In genomic region chr3:136168071-136168470, GRCm38 (mm10) we compare ENCODE assay signal across 23 mouse cellular contexts.
DNase-seq lines count a peak whose midpoint lies in the region; ATAC-seq and TF ChIP-seq lines count a peak whose summit lies in the region.
"Had no signal": no experiment of that assay in that cellular context is flagged by ENCODE, and none has a peak within 500 bp of the region (broad histone marks: within the 10 kb centered on the region; RNA-seq: fewer than 3 reads in every experiment).

No protein-coding gene starts in this region.

- no peak for TF ChIP-seq CTCF in embryonic fibroblast, embryonic 13.5 days (IDR thresholded peaks at IDR 0.05; ENCODE audit: borderline replicate concordance, insufficient read depth, low read length)

- H3K4me3 ChIP-seq in embryonic facial prominence, embryonic 14.5 days (ENCODE audit: low read depth, low read length), result no peak overlapping the region
- no peak overlapping the region for H3K4me3 ChIP-seq in embryonic facial prominence, embryonic 10.5 days
- H3K4me3 ChIP-seq in kidney, embryonic 15.5 days (replicated peaks), result no peak overlapping the region
- H3K4me3 ChIP-seq in embryonic fibroblast, embryonic 13.5 days (ENCODE audit: insufficient read depth, low read length), result no peak overlapping the region
- H3K4me3 ChIP-seq: embryonic facial prominence, embryonic 15.5 days; forebrain, embryonic 12.5 days; gastrocnemius, adult 2 months; heart, embryonic 12.5 days had no signal

- no peak for ATAC-seq in embryonic facial prominence, embryonic 14.5 days (ENCODE audit: low read depth)
- peak; percentile 56; the same call in 1 of the 2 replicates for ATAC-seq in kidney, embryonic 15.5 days (replicated peaks; ENCODE audit: low FRiP score)
- ATAC-seq: forebrain, postnatal 0 days; hindbrain, embryonic 16.5 days; inflammation-experienced regulatory T-cells, adult 6 months; intestine, postnatal 0 days had no signal

- no peak for TF ChIP-seq POLR2A in embryonic fibroblast, embryonic 13.5 days (IDR thresholded peaks at IDR 0.05; ENCODE audit: low read depth, low read length)

- H3K27me3 ChIP-seq in embryonic facial prominence, embryonic 14.5 days (replicated peaks; ENCODE audit: control insufficient read depth, insufficient read depth, low read length), result no peaks in the 10 kb centered on the region
- H3K27me3 ChIP-seq in embryonic facial prominence, embryonic 10.5 days (replicated peaks; ENCODE audit: low read depth, poor library complexity, severe bottlenecking), result no peaks in the 10 kb centered on the region
- no peaks in the 10 kb centered on the region for H3K27me3 ChIP-seq in kidney, embryonic 15.5 days
- H3K27me3 ChIP-seq: CH12.LX; embryonic facial prominence, embryonic 15.5 days; forebrain, embryonic 12.5 days; heart, embryonic 12.5 days had no signal

- H3K36me3 ChIP-seq in embryonic facial prominence, embryonic 14.5 days (ENCODE audit: control insufficient read depth, insufficient read depth, low read length), result no peaks in the 10 kb centered on the region
- no peaks in the 10 kb centered on the region for H3K36me3 ChIP-seq in embryonic facial prominence, embryonic 10.5 days (replicated peaks)
- no peaks in the 10 kb centered on the region for H3K36me3 ChIP-seq in kidney, embryonic 15.5 days
- H3K36me3 ChIP-seq: embryonic facial prominence, embryonic 15.5 days; forebrain, embryonic 12.5 days; heart, embryonic 12.5 days had no signal

- 43% methylated on average over 4 of the region's 4 CpGs for WGBS in embryonic facial prominence, embryonic 14.5 days
- WGBS in embryonic facial prominence, embryonic 10.5 days, result 61% methylated on average over 4 of the region's 4 CpGs
- 40% methylated on average over 4 of the region's 4 CpGs for WGBS in kidney, embryonic 15.5 days

- H3K27ac ChIP-seq in embryonic facial prominence, embryonic 14.5 days (replicated peaks; ENCODE audit: low read depth, low read length), result no peak overlapping the region
- H3K27ac ChIP-seq in embryonic facial prominence, embryonic 10.5 days (replicated peaks), result no peak overlapping the region
- no peak overlapping the region for H3K27ac ChIP-seq in kidney, embryonic 15.5 days
- H3K27ac ChIP-seq in embryonic fibroblast, embryonic 13.5 days (ENCODE audit: insufficient read depth, low read length), result peak overlapping the region; percentile 49
- H3K27ac ChIP-seq: embryonic facial prominence, embryonic 15.5 days; forebrain, embryonic 12.5 days; gastrocnemius, adult 2 months had no signal

- H3K9ac ChIP-seq in embryonic facial prominence, embryonic 14.5 days (ENCODE audit: low read depth, low read length), result no peak overlapping the region
- no peak overlapping the region for H3K9ac ChIP-seq in kidney, embryonic 15.5 days
- H3K9ac ChIP-seq: embryonic facial prominence, embryonic 15.5 days; forebrain, embryonic 12.5 days; forebrain, postnatal 0 days; heart, embryonic 12.5 days had no signal

- peak; percentile 8 for DNase-seq in embryonic facial prominence, embryonic 14.5 days (ENCODE audit: low spot score)
- no peak for DNase-seq in embryonic facial prominence, embryonic 10.5 days (ENCODE audit: low spot score)
- no peak for DNase-seq in kidney, postnatal 25 days
- peak; percentile 48 for DNase-seq in brain, adult 2 months (ENCODE audit: low read depth, low spot score)
- no peak for DNase-seq in testis, postnatal 14 days (ENCODE audit: low spot score)
- DNase-seq in left cerebral cortex, adult 9 months (ENCODE audit: low spot score in 2 of 2), result no peak
- DNase-seq: adrenal gland, adult 8-10 months; adrenal gland, postnatal 36 days; cerebellum, adult 11-12 months; cerebellum, adult 9-11 months; cerebellum, postnatal 36 days; forebrain, postnatal 0 days; gastrocnemius, adult 2 months; gastrocnemius, postnatal 25 days had no signal

- no peaks in the 10 kb centered on the region for H3K4me1 ChIP-seq in embryonic facial prominence, embryonic 14.5 days (ENCODE audit: control insufficient read depth, insufficient read depth, low read length)
- H3K4me1 ChIP-seq in embryonic facial prominence, embryonic 10.5 days, result no peaks in the 10 kb centered on the region
- H3K4me1 ChIP-seq in kidney, embryonic 15.5 days, result no peaks in the 10 kb centered on the region
- H3K4me1 ChIP-seq in embryonic fibroblast, embryonic 13.5 days (ENCODE audit: control insufficient read depth, insufficient read depth, low read length), result peaks cover 7% of the 10 kb centered on the region
- H3K4me1 ChIP-seq: embryonic facial prominence, embryonic 15.5 days; forebrain, embryonic 12.5 days; heart, embryonic 12.5 days had no signal

- no peak overlapping the region for H3K4me2 ChIP-seq in embryonic facial prominence, embryonic 14.5 days (ENCODE audit: low read depth, low read length)
- H3K4me2 ChIP-seq in kidney, embryonic 15.5 days, result no peak overlapping the region
- H3K4me2 ChIP-seq: embryonic facial prominence, embryonic 15.5 days; forebrain, embryonic 12.5 days; heart, embryonic 12.5 days had no signal

- no peaks in the 10 kb centered on the region for H3K9me3 ChIP-seq in embryonic facial prominence, embryonic 14.5 days (ENCODE audit: control insufficient read depth, low read length)
- no peaks in the 10 kb centered on the region for H3K9me3 ChIP-seq in embryonic facial prominence, embryonic 10.5 days
- H3K9me3 ChIP-seq in kidney, embryonic 15.5 days (replicated peaks), result no peaks in the 10 kb centered on the region
- H3K9me3 ChIP-seq: embryonic facial prominence, embryonic 15.5 days; forebrain, embryonic 12.5 days; heart, embryonic 12.5 days had no signal

Comparison
In these comparisons a context has a peak if more than half of its experiments do, and no peak if none do; other contexts are left out.
1. DNase-seq: peak in embryonic facial prominence, embryonic 14.5 days (single experiment) and brain, adult 2 months (single experiment); none in embryonic facial prominence, embryonic 10.5 days (single experiment), kidney, postnatal 25 days (0 of 2), testis, postnatal 14 days (single experiment) and left cerebral cortex, adult 9 months (0 of 2).